Mouse (Mus musculus) forebrain, postnatal 0 days (tissue): Measurements from ENCODE around the gene Dirc2. TPM values are rescaled to one million over a fixed set of nuclear protein-coding genes. Genes with fewer than 3 reads are reported as not detected.
A peak's percentile ranks its signal among the peaks of the same experiment; 100 is the strongest.

Source experiments
- ATAC-seq: fragments of 200-750 bp; cut with Nextera tagmentation; 2 replicates; pipeline ENCODE4 v1.8.0; 2017; ENCODE audit warnings: mild to moderate bottlenecking, moderate library complexity
- DNase-seq: peaks from one replicate; pipeline ENCODE4 v3.0.0-alpha.2; 2015
- H3K27ac ChIP-seq: fragments of 300-500 bp; sonication (generic); 2 replicates; pipeline ENCODE4 v1.5.1; 2014; ENCODE audit warnings: low read depth, mild to moderate bottlenecking, antibody characterized with exemption, low read length, moderate library complexity, mixed read lengths
- H3K27me3 ChIP-seq: fragments of 300-500 bp; sonication (generic); 2 replicates; pipeline ENCODE4 v1.6.1; 2014; ENCODE audit warnings: mild to moderate bottlenecking, low read length, mixed read lengths; ENCODE audit not compliant: insufficient read depth
- H3K36me3 ChIP-seq: fragments of 300-500 bp; sonication (generic); 2 replicates; pipeline ENCODE4 v1.6.1; 2014; ENCODE audit warnings: mild to moderate bottlenecking, moderate library complexity; ENCODE audit not compliant: insufficient read depth
- H3K4me1 ChIP-seq: fragments of 300-500 bp; sonication (generic); 2 replicates; pipeline ENCODE4 v1.6.1; 2014; ENCODE audit warnings: antibody characterized with exemption; ENCODE audit not compliant: insufficient read depth
- H3K4me2 ChIP-seq: fragments of 300-500 bp; sonication (generic); 2 replicates; pipeline ENCODE4 v1.6.1; 2014; ENCODE audit warnings: low read depth, mild to moderate bottlenecking, moderate library complexity
- H3K4me3 ChIP-seq: fragments of 300-500 bp; sonication (generic); 2 replicates; pipeline ENCODE4 v1.5.1; 2014; ENCODE audit warnings: low read depth, low read length, mixed read lengths
- H3K9ac ChIP-seq: fragments of 300-500 bp; sonication (generic); 2 replicates; pipeline ENCODE4 v1.6.1; 2014; ENCODE audit warnings: mild to moderate bottlenecking
- H3K9me3 ChIP-seq: fragments of 300-500 bp; sonication (generic); 2 replicates; pipeline ENCODE4 v1.6.1; 2016; ENCODE audit warnings: low read length
- CTCF ChIP-seq: sonication (generic); IDR thresholded peaks from 2 replicates; pipeline ENCODE4 v1.5.1; 2016; ENCODE audit warnings: antibody characterized with exemption, control low read depth, low read depth
- WGBS: fragments of 180-500 bp; shearing (Covaris S2); extraction: QIAGEN DNeasy Blood & Tissue Kit; methylation state at CpG from one replicate; pipeline ENCODE4 v1.1.7; 2014; 5-methylcytosine and 5-hydroxymethylcytosine counted together
- polyA plus RNA-seq: library from polyadenylated mRNA; unstranded; fragments of >200 nt; fragmentation: Nextera tagmentation; extraction: Ambion mirVana; gene quantifications from 2 replicates; pipeline ENCODE4 v1.2.1, GENCODE M21; 2015
- total RNA-seq: library from RNA; depleted of rRNA; stranded (reverse); fragments of >200 nt; gene quantifications from 2 replicates; pipeline ENCODE4 v1.2.3, GENCODE M21; 2014; rRNA removed

Gene Dirc2
- total and polyA plus RNA-seq, 2 experiments from 2014 or later, result 50.1 to 80.9 TPM

DNA sequence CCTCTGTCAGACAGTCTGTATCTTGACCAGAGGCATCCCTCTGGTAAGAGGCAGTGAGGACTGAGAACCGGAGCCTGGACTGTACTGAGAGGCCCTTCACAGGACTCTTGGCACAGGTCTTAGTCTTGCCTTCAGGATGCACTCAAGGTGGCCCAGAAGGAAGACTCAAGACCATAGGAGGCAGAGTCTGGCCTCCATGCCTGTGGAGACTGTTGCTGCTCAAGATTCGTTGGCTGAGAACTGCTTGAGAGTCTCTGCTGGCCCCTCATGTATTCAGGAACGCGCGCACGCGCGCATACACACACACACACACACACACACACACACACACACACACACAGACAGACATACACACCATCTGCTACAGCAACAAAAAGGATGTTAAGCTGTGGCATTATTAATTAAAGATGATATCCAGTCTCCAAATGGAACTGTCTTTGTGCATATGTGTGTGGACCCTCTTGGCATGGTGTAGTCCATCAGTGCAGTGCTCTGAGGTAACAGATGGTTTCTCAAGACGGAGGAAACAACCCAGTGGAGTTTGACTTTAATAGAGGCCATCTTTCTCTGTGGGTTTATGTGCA, 105.2 kb downstream of the Dirc2 start:
- H3K27me3 ChIP-seq, result no peaks in the 10 kb centered on the region
- 72% methylated on average over 9 of the region's 9 CpGs for WGBS
- no peaks in the 10 kb centered on the region for H3K4me1 ChIP-seq
- H3K4me3 ChIP-seq, result no peak overlapping the region
- H3K9ac ChIP-seq, result no peak overlapping the region
- ATAC-seq (peak; percentile 27; the same call in 1 of the 2 replicates), DNase-seq (peak; percentile 38)
- no peak for TF ChIP-seq CTCF
- no peak overlapping the region for H3K27ac ChIP-seq
- no peaks in the 10 kb centered on the region for H3K9me3 ChIP-seq
- peaks cover 12% of the 10 kb centered on the region; the same call in 1 of the 2 replicates for H3K36me3 ChIP-seq
- no peak overlapping the region for H3K4me2 ChIP-seq

DNA sequence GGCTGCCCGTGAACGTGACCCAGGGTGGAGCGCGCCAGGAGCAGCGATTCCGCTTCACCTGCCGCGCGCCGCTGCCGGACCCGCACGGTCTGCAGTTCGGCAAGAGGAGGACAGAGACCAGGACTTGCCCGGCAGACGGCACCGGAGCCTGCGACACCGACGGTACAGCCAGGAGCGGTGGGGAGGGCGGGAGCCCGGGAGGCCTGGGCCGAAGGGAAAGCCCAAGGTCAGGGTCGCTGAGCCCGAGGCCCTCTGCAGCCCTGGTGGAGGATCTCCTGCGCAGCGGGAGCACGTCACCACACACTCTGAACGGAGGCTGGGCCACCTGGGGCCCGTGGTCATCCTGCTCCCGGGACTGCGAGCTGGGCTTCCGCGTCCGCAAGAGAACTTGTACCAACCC, 108.9 kb downstream of the Dirc2 start:
- H3K4me3 ChIP-seq, result no peak overlapping the region
- H3K4me1 ChIP-seq, result no peaks in the 10 kb centered on the region
- H3K36me3 ChIP-seq, result peaks cover 12% of the 10 kb centered on the region; the same call in 1 of the 2 replicates
- H3K9me3 ChIP-seq, result no peaks in the 10 kb centered on the region
- no peak overlapping the region for H3K27ac ChIP-seq
- TF ChIP-seq CTCF, result no peak
- no peak for DNase-seq
- H3K9ac ChIP-seq, result no peak overlapping the region
- WGBS, result 42% methylated on average over 36 of the region's 36 CpGs
- no peaks in the 10 kb centered on the region for H3K27me3 ChIP-seq
- no peak for ATAC-seq
- H3K4me2 ChIP-seq, result peak overlapping the region; percentile 29

DNA sequence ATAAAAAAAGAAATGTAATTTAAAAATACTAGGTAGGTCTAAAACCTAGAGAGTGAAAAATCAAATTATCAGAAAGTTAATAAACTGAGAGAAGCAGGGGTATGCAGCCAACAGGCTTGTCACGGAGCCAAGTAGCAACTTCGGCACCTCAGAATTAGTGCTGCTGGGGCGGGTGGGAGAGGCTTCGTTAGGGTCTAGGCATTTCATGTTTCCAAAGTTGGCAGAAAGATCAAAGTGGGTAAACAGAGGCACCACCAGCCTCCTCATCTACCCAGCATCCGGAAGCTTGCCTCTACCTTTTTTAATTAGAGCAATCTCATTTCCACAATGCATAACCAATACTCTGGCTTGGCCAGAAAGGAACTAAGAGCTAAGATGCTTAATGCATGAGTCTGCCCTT, 115.2 kb downstream of the Dirc2 start:
- Histone ChIP-seq H3K4me2 (no peak overlapping the region), H3K36me3 (no peaks in the 10 kb centered on the region), H3K9ac (no peak overlapping the region), H3K27ac (no peak overlapping the region), H3K9me3 (no peaks in the 10 kb centered on the region), H3K27me3 (no peaks in the 10 kb centered on the region), H3K4me1 (no peaks in the 10 kb centered on the region), H3K4me3 (no peak overlapping the region)
- DNase-seq (no peak), ATAC-seq (no peak)
- WGBS, result 40% methylated on average over 5 of the region's 5 CpGs
- TF ChIP-seq CTCF, result no peak

DNA sequence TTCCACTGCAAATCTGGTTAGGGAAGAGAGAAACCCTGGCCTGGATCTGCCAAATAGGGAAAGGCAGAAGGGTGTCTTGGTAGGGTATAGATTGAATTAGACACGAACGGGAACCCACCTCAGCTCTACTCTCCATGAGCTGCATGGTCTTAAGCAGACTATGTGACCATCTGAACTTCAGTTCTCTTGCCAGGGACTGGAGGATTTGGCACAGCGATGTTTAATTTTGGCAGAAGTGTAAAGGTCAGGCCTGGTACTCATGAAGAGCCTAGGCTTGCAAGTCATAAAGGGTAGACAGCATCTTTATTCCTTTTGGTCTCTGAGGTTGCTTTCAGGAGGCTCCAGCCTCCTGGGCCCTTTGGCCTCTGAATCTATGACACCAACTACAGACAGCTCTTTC, 116.5 kb downstream of the Dirc2 start:
- ATAC-seq (no peak), DNase-seq (no peak)
- no peaks in the 10 kb centered on the region for H3K27me3 ChIP-seq
- no peaks in the 10 kb centered on the region for H3K36me3 ChIP-seq
- H3K9me3 ChIP-seq, result no peaks in the 10 kb centered on the region
- H3K4me3 ChIP-seq, result no peak overlapping the region
- H3K9ac ChIP-seq, result no peak overlapping the region
- no peak overlapping the region for H3K4me2 ChIP-seq
- 88% methylated on average over 3 of the region's 3 CpGs for WGBS
- no peak overlapping the region for H3K27ac ChIP-seq
- H3K4me1 ChIP-seq, result no peaks in the 10 kb centered on the region
- TF ChIP-seq CTCF, result no peak

DNA sequence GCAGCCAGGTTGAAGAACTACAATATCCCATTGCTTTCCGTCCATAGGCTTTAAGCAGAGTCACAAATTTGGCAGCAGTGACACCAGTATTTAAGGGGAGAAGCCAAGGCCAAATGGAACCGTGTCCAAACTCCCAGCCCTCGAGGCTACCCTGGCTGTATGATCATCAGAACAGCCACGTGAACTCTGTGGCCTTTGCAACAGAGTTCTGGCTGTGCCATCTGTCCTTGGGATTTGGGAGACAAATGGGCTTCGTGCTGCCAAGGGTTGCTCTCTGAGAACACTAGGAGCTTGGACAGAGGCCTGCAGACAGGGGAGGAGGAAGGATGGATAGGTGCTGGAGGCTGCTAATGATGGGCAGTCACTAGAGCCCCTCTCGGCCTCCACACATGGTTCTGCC, 117.0 kb downstream of the Dirc2 start:
- no peak overlapping the region for H3K9ac ChIP-seq
- 51% methylated on average over 6 of the region's 6 CpGs for WGBS
- no peaks in the 10 kb centered on the region for H3K36me3 ChIP-seq
- ATAC-seq (no peak), DNase-seq (no peak)
- no peaks in the 10 kb centered on the region for H3K27me3 ChIP-seq
- no peak overlapping the region for H3K27ac ChIP-seq
- H3K9me3 ChIP-seq, result no peaks in the 10 kb centered on the region
- no peaks in the 10 kb centered on the region for H3K4me1 ChIP-seq
- H3K4me2 ChIP-seq, result no peak overlapping the region
- H3K4me3 ChIP-seq, result no peak overlapping the region
- no peak for TF ChIP-seq CTCF

DNA sequence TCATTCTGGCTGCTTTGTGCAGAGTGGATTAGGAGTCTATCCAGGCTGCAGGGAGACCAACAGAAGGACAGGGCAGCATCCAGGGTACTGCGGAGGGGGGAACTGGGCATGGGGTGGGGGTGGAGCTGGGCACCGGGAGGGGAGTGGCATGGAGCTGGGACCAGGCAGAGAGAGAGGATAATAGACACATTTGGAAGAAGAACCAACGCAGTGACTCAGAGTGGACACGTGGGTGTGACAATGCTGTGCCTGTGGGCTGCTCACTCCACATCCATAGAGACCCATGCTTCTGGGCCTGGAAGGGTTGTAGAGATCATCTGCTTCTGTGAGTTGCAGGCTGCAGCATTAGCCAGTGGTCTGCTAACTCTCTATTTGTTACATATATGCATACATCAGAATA, 120.3 kb downstream of the Dirc2 start:
- DNase-seq (no peak), ATAC-seq (peak; percentile 36; the same call in 1 of the 2 replicates)
- Histone ChIP-seq H3K4me1 (no peaks in the 10 kb centered on the region), H3K36me3 (no peaks in the 10 kb centered on the region), H3K9me3 (no peaks in the 10 kb centered on the region), H3K27ac (no peak overlapping the region), H3K4me3 (no peak overlapping the region), H3K9ac (no peak overlapping the region), H3K4me2 (no peak overlapping the region), H3K27me3 (no peaks in the 10 kb centered on the region)
- 83% methylated on average over 4 of the region's 4 CpGs for WGBS
- no peak for TF ChIP-seq CTCF

Other genes starting within 250 kb of the Dirc2 start
- 18.4 and 30.1 TPM in 2 replicates for gene Sema5b, start 228.2 kb downstream of the Dirc2 start, total RNA-seq
- 6.3 and 12.8 TPM in 2 replicates for gene Sema5b, start 228.2 kb downstream of the Dirc2 start, polyA plus RNA-seq
- 7.2 and 8.2 TPM in 2 replicates for gene Hspbap1, start 1.0 kb upstream of the Dirc2 start, total RNA-seq
- 5.1 and 6.8 TPM in 2 replicates for gene Hspbap1, start 1.0 kb upstream of the Dirc2 start, polyA plus RNA-seq
- 0.95 and 1.7 TPM in 2 replicates for gene Parp14, start 102.2 kb upstream of the Dirc2 start, total RNA-seq
- 0.13 and 0.33 TPM in 2 replicates for gene Parp14, start 102.2 kb upstream of the Dirc2 start, polyA plus RNA-seq
- gene Parp9, start 169.1 kb upstream of the Dirc2 start, total RNA-seq, result 3.3 and 5.1 TPM in 2 replicates
- gene Parp9, start 169.1 kb upstream of the Dirc2 start, polyA plus RNA-seq, result 2.3 and 3.2 TPM in 2 replicates
- 1.2 and 2.3 TPM in 2 replicates for gene Dtx3l, start 169.8 kb upstream of the Dirc2 start, total RNA-seq
- gene Dtx3l, start 169.8 kb upstream of the Dirc2 start, polyA plus RNA-seq, result 1.1 TPM in 2 replicates
- 83.2 and 97.1 TPM in 2 replicates for gene Kpna1, start 209.4 kb upstream of the Dirc2 start, total RNA-seq
- gene Kpna1, start 209.4 kb upstream of the Dirc2 start, polyA plus RNA-seq, result 51.0 and 59.7 TPM in 2 replicates